Mouse (Mus musculus): ENCODE results near the gene Fgfr2.
"Not testable (repeated sequence)": the region's sequence is repeated elsewhere in the genome, so short reads cannot be mapped to it uniquely, and the experiment has no call there.

Fgfr2 gene

GRCm38 (mm10) chr7:132558141-132558736 lies 564.9 kb downstream of the Fgfr2 start:
- in situ Hi-C loops (cut with MboI, MseI): no loop called here

- in situ Hi-C loops (cut with MboI, MseI): no loop called here
Observed at GRCm38 (mm10) chr7:132556575-132556974, 566.6 kb downstream of the Fgfr2 start.

- in situ Hi-C loops (cut with MboI, MseI): no loop called here
Observed at GRCm38 (mm10) chr7:132555911-132556310, 567.2 kb downstream of the Fgfr2 start.

- in situ Hi-C loops (cut with MboI, MseI): no loop called here
Observed at GRCm38 (mm10) chr7:132554091-132554490, 569.1 kb downstream of the Fgfr2 start.

- in situ Hi-C loops (cut with MboI, MseI): no loop called here
Observed at GRCm38 (mm10) chr7:132551351-132552126, 571.6 kb downstream of the Fgfr2 start.

- in situ Hi-C loops (cut with MboI, MseI): loop anchor here (10.0 kb wide), 1 partner anchor 322 kb away; no protein-coding TSS in a partner anchor
Observed at GRCm38 (mm10) chr7:132547126-132547525, 576.0 kb downstream of the Fgfr2 start.

GRCm38 (mm10) chr7:132542427-132542826 lies 580.7 kb downstream of the Fgfr2 start:
- in situ Hi-C loops (cut with MboI, MseI): loop anchor here (10.0 kb wide), 1 partner anchor 318 kb away; no protein-coding TSS in a partner anchor

GRCm38 (mm10) chr7:132541566-132541965 lies 581.6 kb downstream of the Fgfr2 start:
- in situ Hi-C loops (cut with MboI, MseI): loop anchor here (10.0 kb wide), 1 partner anchor 317 kb away; no protein-coding TSS in a partner anchor

- in situ Hi-C loops (cut with MboI, MseI): loop anchor here (10.0 kb wide), 1 partner anchor 316 kb away; no protein-coding TSS in a partner anchor
Observed at GRCm38 (mm10) chr7:132540597-132540996, 582.6 kb downstream of the Fgfr2 start.

GRCm38 (mm10) chr7:132529206-132529605 lies 593.9 kb downstream of the Fgfr2 start:
- in situ Hi-C loops (cut with MboI, MseI): no loop called here

- in situ Hi-C loops (cut with MboI, MseI): no loop called here
Observed at GRCm38 (mm10) chr7:132513419-132513982, 609.6 kb downstream of the Fgfr2 start.

GRCm38 (mm10) chr7:132509110-132509509 lies 614.0 kb downstream of the Fgfr2 start:
- in situ Hi-C loops (cut with MboI, MseI): no loop called here

- in situ Hi-C loops (cut with MboI, MseI): no loop called here
Observed at GRCm38 (mm10) chr7:132507361-132507760, 615.8 kb downstream of the Fgfr2 start.

GRCm38 (mm10) chr7:132506226-132506625 lies 616.9 kb downstream of the Fgfr2 start:
- in situ Hi-C loops (cut with MboI, MseI): no loop called here

GRCm38 (mm10) chr7:132502445-132502844 lies 620.7 kb downstream of the Fgfr2 start:
- in situ Hi-C loops (cut with MboI, MseI): not testable (repeated sequence)

- in situ Hi-C loops (cut with MboI, MseI): loop anchor here (25.0 kb wide), 1 partner anchor 585 kb away; no protein-coding TSS in a partner anchor
Observed at GRCm38 (mm10) chr7:132497142-132497541, 626.0 kb downstream of the Fgfr2 start.

GRCm38 (mm10) chr7:132494263-132494662 lies 628.9 kb downstream of the Fgfr2 start:
- in situ Hi-C loops (cut with MboI, MseI): loop anchor here (25.0 kb wide), 1 partner anchor 582 kb away; no protein-coding TSS in a partner anchor

- in situ Hi-C loops (cut with MboI, MseI): loop anchor here (25.0 kb wide), 1 partner anchor 581 kb away; no protein-coding TSS in a partner anchor
Observed at GRCm38 (mm10) chr7:132493632-132494031, 629.5 kb downstream of the Fgfr2 start.

GRCm38 (mm10) chr7:132491902-132492301 lies 631.2 kb downstream of the Fgfr2 start:
- in situ Hi-C loops (cut with MboI, MseI): loop anchor here (25.0 kb wide), 1 partner anchor 580 kb away; no protein-coding TSS in a partner anchor

- in situ Hi-C loops (cut with MboI, MseI): loop anchor here (25.0 kb wide), 1 partner anchor 575 kb away; no protein-coding TSS in a partner anchor
Observed at GRCm38 (mm10) chr7:132487361-132487760, 635.8 kb downstream of the Fgfr2 start.

- in situ Hi-C loops (cut with MboI, MseI): loop anchor here (25.0 kb wide), 1 partner anchor 574 kb away; no protein-coding TSS in a partner anchor
Observed at GRCm38 (mm10) chr7:132486403-132487178, 636.6 kb downstream of the Fgfr2 start.
